Mouse (Mus musculus) R1 (cell line): ENCODE results near the gene 2210017I01Rik.

ENCODE experiments used
- DNase-seq: peaks from one replicate; pipeline ENCODE4 v3.0.0-alpha.2; 2018; ENCODE audit warnings: low read depth, low spot score

The 2210017I01Rik gene

GRCm38 (mm10) chr3:92565418-92565817 lies 41.9 kb downstream of the 2210017I01Rik start:
- no peak for DNase-seq
